Mouse (Mus musculus): ENCODE measurements around the gene Trpv6.

GRCm38 (mm10) chr6:41620173-41620798 lies 15.9 kb downstream of the Trpv6 start:
- TF ChIP-seq MAX (IDR thresholded peaks at IDR 0.05) (no peak), CTCF (IDR thresholded peaks at IDR 0.05; ENCODE audit: control insufficient read depth, insufficient read depth, insufficient read length) (no peak)
